Mouse (Mus musculus) layer of hippocampus, adult 9-10 months (tissue): Measurements from ENCODE around the gene Map3k6.
A peak's percentile ranks its signal among the peaks of the same experiment; 100 is the strongest.

Experiments used
- DNase-seq: peaks from one replicate; pipeline ENCODE4 v3.0.0; 2022; ENCODE audit warnings: low spot score

The Map3k6 gene

DNA sequence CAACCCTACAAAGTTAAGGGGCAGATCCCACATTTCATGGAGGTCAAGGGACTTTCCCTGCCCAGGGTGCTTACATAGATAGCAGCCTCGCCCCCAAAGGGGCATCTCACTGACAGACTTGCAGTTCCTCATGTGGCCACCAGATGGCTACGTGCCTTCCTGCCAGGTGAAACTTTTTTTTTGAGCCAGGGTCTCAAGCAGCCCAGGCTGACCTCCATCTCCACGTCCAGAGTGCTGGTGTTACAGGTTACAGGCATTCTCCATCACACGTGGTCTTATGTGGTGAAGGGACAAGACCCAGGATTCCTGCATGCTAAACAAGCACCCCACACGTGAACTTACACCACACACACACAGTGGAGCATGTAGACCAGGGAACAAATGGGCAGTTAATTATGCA lies 23.0 kb upstream of the Map3k6 start:
- no peak for DNase-seq

DNA sequence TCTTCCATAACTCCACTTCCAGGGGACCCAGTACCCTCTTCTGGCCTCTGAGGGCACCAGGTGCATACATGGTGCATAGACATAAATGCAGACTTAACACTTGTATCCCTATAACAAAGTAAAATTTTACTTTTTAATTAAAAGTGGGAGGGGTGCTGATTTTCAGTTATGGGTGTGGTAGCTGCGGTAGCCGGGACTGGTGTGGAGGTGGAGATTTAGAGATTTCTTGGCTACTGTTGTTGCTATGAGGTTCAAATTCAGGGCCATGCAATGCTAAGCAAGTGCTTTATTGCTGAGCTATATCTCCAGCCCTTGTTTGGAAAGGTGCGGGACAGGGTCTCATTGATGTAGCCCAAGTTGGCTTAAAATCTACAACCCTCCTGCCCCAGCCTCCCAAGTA lies 21.9 kb upstream of the Map3k6 start:
- DNase-seq = no peak

DNA sequence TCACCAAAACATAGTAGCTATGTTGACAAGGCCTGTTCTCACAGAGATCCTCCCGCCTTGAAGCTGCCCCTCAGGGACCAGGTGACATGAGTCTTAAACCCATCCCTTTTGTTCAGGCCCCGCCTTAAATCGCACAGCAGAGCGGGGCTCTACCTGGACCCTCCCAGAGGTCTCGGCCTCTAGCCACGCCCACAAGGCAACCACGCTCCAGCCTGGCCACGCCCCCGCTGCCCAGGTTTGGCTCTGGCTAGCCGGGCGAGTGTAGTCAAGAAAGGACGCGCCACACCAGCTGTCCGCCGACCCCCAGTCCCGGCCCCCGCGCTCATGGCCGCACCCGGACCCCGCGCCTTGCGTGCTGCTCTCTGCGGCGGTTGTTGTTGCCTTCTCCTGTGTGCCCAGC lies 20.0 kb upstream of the Map3k6 start:
- DNase-seq = no peak

DNA sequence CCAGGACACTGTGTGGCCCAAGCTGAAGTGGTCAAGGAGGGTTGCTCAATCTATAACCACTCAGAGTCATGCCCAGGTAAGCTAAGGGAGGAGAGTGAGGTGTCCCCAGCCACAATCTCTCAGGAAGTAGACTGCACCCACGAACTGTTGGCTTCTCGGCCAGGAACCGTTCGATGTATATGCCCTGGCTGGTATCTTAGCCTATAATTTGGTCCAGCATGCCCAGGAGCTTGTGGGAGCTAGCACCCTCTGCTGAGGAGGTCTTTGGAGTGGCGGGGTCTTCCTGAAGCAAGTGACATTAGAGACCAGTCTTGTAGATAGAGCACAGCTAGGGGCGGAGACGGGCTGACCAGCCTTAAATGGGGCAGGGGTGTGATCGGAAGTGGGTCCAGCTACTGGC lies 18.9 kb upstream of the Map3k6 start:
- DNase-seq = no peak

DNA sequence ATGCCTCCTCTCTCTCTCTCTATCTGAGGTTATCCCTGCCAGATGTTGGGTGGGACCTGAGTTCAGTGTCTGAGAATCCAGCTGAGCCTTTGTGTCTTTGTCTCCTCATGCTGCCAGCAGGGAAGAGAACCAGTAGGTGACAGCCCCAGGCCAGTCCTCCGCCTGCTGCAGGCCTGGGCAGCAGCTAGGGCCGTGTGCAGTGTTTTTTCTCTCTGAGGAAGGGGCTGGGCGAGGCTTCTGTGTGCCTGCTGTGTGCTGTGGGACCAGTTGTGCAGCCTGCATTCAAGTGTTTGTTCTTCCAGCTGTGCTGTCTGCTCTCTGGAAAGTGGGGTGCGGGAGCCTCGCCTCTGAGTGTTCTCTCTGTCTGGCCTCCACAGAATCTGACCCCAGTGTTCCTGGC lies 16.7 kb upstream of the Map3k6 start:
- DNase-seq = no peak

DNA sequence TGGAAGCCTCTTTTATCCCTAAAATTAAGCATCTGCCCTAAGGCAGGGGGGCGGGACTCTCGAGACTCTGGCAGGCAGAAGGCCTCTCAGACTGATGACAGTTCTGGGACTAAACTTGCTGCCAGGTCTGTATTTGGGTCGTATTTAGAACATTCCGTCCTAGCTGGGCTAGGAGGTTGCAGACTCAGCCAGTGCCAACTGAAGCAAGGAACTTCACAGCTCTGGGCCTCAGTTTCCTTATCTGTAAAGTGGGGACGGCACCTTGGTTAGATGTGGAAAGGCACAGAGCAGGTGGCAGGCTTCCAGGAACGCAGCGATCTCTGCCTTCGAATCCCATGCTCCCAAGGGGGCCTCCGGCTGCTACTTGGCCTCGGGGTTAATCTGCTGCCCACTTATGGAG lies 14.5 kb upstream of the Map3k6 start:
- no peak for DNase-seq

DNA sequence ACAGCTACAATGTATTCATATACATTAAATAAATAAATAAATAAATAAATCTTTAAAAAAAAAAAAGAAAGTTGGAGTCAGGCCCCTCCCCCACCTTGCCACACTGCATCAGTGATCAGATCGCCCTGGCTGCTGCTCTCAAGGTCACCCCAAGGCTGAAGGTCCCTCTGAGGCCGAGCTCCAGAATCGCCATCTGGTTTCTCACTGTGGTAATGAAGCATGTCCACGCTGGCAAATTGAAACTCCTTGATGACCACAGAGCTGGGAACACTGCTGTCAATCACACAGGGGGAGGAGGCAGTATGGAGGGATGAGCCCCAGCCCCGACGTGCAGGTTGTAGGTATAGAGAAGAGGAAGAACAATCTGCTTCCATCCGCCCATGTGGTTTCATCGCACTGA lies 13.0 kb upstream of the Map3k6 start:
- no peak for DNase-seq

DNA sequence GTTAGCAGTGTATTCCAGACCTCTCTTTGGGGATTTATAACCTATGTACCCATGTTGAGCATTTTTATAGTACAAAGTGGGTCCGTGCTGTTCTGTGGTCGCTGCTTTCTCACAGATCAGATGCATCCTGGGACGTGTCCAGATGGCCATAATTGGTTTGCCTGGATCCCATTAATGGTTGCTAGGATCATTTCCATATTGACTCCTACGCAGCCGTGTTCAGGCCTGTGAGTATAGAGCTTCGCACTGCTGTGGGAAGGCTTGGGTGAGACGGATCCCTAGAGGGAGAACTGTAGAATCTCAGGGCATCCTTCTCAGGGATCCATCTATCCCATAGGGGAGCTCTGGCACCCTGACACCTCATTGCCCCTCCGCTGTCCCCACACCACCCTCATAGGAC lies 11.0 kb upstream of the Map3k6 start:
- no peak for DNase-seq

DNA sequence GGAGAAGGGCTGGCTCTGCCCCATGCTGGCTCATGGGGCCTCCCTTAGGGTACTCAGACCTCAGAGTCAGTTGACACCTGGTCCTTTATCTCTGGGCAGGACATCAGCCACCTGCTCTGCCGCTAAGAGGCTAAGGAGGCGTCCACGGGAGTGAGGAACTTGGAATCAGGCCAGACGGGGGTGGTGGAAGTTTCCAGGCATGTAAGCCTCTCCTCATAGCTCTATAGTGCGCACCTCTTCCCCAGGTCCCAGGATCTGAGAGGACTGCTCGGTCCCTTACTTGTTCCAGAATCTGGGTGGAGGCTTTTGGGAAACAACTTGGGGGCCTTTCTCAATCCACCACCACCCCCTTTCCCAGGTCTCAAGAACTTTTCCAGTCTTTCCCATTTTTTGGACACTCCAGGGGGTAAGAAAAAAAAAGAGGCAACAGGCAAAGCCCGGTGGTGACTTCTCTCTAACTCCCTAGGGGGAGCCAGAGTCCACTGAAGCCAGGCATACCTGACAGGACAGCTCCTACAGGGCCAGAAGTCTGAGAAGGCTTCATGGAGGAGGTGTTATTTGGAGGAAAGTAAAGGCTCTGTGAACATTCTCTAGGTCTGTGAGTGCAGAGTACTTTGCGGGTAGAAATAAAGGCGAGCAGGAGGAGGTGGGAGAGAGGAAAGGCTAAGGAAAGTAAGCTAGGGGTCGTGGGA lies 7.2 kb upstream of the Map3k6 start:
- no peak for DNase-seq

DNA sequence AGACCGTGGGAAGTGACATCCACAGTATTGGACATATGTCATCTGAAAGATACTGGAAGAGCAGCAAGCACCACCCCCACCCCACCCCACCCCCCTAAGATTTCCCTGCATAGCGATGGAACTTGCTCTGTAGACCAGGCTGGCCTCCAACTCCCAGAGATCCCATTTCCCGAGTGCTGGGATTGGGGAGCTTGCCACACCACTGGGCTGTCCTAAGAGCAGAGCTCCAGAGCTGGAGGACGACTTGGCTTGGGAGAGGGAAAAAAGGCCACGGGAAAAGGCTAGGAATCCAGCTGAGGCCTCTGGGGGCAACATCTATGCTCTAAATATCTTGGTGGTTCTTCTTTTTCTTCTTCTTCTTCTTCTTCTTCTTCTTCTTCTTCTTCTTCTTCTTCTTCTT lies 5.8 kb upstream of the Map3k6 start:
- DNase-seq = no peak

DNA sequence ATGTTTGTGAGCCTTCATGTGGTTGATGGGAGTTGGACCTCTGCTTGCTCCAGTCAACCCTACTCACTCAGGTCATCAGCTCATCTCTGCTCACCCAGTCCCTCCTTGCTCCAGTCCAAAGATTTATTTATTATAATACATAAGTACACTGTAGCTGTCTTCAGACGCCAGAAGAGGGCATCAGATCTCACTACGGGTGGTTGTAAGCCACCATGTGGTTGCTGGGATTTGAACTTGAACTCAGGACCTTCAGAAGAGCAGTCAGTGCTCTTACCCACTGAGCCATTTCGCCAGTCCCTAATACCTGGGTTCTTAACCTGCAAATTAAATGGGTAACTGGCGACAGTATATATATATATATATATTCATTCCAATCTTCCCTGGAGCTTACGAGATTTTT lies 5.2 kb upstream of the Map3k6 start:
- DNase-seq = no peak

DNA sequence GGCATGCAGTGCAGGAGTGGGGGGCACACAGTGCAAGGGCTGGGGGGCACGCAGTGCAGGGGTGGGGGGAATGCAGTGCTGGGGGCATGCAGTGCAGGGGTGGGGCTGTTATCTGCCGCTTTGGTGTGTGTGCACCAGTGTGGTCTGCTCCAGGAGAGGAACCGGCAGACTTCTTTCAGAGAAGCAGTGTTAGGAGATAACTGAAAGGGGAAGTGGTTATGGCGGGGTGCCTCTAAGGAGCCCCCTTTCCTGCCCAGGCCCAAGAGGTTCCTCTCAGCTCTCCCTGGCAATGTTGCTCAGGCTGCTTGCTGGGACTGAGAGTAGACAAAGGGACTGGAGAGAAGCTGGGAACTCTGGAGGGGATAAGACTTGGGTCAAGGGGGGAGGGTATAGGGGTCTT lies 2.7 kb upstream of the Map3k6 start:
- DNase-seq = no peak

DNA sequence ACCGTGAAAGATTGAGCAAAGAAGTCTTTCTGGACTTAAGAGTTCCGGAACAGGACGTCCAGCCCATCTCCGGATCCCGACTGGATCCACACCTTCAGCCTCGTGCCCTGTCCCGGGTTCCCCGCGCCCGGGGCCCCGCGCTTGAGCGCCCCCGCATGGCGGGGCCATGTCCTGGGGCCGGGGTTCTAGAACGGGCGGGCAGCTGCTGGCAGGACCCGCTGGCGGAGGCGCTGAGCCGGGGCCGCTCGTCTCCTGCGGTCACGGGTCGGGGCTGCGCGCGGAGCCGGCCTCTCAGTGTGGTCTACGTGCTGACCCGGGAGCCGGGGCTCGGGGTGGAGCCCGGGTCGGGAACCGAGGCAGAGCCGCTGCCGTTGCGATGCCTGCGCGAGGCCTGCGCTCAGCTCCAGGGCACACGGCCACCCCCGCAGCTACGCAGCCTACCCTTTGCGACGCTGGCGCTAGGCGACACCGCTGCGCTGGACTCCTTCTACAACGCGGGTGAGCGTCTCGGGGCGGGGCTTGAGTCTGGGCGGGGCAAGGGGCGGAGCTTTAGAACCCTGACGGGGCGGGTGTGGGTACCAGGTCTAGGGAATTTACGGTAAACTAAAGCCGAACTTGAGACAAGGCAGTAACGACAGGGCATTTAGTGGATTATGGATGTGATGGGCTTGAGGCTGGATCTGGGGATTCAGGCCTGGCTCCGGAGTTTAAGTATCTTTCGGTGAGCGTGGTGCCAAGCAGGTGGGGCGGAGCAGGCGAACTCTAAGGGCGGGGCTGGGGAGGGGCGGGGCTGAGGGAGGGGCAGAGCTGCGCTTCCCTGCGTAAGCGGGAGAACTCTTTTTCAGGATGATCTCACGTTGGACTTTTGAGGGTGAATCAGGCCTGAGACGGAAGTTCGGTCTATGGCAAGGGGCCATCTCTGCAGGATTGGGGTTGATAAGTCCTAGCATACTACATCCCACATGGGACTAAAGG lies 603 bp downstream of the Map3k6 start:
- peak; percentile 62 for DNase-seq

DNA sequence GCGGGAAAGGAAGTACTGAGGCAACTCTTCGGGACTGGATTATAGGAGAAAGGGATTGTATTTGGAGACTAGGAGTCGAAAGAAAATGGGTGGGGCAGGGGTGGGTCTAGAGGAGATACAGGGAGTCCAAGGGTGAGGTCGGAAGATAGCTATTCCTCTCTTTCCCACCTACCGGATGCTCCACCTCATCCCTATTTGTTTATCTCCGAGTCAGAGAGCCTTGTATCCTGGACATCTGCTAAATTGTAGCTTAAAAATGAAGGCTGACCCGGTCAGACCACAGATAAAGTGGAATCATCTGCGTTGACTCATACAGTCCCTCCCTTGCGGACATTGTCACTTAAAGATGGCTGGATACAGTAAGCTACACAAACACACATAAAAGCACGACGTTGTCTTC lies 1.3 kb downstream of the Map3k6 start:
- DNase-seq = no peak

DNA sequence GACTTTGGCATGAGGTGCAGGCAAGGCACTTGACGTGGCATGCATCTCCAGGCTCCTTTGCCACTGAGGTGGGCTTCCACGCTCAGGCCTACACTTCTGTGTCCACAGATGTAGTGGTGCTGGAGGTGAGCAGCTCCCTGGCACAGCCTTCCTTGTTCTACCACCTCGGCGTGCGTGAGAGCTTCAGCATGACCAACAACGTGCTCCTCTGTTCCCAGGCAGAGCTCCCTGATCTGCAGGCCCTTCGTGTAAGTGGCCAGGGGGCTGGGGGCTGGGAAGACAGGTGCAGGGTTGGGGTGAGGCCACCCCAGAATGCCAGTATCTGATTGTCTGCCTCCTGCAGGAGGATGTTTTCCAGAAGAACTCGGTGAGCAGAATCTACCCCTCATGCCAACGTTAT lies 2.1 kb downstream of the Map3k6 start:
- DNase-seq = no peak

DNA sequence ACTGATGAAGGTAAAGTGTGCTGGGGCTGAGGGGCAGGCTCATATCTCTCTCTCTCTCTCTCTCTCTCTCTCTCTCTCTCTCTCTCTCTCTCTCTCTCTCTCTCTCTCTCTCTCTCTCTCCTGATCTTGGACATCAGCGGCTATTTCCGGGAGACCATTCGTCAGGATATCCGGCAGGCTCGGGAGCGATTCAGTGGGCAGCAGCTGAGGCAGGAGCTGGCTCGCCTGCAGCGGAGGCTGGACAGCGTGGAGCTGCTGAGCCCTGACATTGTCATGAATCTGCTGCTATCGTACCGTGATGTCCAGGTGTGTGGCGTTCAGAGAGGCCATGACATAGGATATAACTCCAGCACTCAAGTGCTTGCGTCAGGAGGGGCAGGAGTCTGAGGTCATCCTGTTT lies 2.9 kb downstream of the Map3k6 start:
- DNase-seq = no peak

DNA sequence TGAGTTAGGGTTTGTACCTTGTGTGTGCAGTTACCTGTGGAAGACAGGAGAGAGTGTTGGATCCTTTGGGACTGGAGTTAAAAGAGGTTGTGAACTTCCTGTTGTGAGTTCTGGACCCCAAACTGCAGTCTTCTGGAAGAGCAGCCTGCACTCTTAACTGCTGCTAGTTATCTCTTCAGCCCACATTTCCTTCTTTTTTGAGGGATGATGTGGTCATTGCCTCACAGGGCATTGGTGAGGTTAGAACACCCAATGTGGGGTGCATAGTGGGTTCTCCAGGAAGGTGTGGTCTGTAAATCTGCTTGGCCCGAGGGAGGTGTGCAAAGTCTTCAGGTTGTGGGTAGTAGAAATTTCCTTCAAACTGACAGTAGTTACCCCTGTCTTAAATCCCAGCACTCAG lies 3.7 kb downstream of the Map3k6 start:
- DNase-seq = no peak

DNA sequence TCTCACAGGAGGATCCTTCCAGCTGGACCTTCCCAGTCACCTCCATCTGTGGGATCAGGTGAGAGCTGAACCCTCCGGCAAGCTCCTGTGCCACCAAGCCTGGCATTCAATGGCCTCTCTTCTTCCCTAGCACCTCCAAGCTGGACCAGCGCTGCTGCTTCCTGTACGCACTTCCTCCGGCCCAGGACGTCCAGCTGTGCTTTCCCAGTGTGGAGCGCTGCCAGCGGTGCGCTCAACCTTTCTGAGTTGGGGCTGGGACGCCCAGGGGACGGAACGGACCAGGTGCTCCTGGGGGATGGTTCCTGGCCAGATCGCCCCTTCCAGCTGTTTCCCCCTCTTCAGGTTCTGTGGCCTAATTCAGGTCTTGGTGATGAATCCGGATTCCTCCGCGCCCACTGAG lies 6.5 kb downstream of the Map3k6 start:
- DNase-seq = no peak

DNA sequence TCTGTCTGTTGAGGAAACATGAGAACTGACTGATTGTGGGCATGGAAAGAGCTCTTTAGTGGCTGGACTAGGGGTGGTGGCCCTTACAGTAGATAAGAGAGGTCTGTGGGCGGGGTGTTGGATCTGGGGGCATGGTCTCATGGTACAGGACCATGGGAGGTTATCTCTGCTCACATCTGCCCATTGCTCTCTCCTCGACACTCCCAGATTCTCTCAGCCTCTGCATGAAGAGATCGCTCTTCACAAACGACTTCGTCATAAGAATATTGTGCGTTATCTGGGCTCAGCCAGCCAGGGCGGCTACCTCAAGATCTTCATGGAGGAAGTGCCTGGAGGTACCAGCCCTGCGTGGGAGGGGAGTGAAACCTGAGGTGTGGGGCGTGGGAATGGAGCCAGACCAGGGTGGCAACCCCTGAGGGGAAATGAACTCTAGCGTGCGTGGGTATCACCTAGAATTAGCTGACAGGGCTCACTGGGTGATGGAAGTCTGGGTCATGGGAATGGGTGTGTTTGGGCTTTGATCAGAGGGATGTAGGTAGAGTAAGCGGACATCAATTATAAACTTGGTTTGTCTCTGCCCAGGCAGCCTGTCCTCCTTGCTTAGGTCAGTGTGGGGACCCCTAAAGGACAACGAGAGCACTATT lies 7.3 kb downstream of the Map3k6 start:
- DNase-seq = no peak

DNA sequence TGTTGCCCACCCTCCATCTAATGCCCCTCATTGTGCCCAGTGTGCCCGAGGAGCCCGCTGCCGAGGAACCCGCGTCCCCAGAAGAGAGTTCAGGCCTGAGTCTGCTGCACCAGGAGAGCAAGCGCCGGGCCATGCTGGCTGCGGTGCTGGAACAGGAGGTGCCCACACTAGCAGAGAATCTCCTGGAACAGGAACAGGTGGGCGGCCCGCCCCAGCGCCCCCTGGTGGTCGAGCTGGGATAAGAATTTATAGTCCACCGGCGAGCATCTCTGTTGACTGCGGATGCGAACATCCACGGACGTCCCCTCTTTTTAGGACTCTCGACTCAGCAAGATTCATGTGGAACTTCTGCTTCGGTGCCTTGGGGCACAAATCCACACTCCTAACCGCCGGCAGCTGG lies 10.0 kb downstream of the Map3k6 start:
- peak; percentile 62 for DNase-seq

DNA sequence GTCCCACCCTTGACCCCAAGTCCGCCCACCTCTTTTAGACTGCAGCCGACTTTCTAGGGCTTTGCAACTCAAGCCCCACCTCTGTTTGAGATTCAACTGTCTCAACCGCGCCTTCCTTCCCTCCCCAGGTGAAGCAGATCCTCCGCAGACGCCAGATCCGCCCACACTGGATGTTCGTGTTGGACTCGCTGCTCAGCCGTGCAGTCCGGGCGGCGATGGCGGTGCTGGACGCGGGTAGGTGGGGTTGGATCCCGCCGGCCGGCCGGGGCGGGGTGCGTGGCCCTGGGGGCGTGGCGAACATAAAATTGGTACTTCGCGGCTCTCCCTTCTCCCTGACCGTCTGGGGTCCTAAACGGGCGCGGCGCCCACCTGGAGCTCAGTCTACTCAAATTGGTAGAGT lies 10.6 kb downstream of the Map3k6 start:
- DNase-seq = no peak

DNA sequence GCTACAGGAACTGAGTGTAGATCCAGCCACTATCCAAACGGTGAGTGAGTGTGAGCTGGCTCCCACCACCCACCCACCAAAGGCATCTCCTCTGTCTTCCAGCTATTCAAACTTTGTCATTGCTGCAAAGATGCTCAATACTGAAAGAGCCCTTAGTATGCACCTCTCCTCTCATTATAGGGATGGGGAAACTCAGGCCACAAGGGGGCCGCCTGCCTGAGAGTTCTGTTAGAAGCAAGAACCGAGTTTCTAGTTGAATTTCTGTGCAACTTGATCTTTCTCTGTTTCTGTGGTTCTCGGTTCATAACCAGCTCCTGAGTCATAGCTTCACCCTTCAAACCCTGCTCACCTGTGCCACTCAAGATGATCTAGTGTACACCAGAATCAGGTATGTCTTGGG lies 11.5 kb downstream of the Map3k6 start:
- no peak for DNase-seq

DNA sequence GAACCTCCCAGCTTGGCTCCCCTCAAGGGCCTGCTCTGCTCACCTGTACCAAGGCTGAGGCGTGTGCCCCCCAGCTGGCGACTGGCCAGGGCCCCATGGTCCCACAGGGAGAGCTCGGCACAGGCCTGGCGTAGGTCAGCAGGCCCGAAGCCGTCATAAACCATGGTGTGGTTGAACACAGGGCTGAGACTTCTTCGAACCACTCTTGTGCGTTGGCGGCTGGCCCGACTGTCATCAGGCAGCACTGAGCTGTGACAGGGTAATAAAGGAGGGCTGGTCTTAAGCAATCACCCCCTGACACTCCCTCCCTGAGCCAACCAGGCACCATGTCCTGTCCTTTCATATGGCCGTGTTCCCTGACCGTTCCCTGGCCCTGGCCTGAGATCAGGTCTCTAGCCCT lies 12.8 kb downstream of the Map3k6 start:
- no peak for DNase-seq
